Mouse (Mus musculus) lung, adult 2 months (tissue): ENCODE measurements around the gene Uspl1.

Experiments
- CTCF ChIP-seq: fragments of 200-500 bp; IDR thresholded peaks from 2 replicates; pipeline ENCODE4 v1.5.1; 2011; ENCODE audit warnings: mild to moderate bottlenecking, low read length, control low read depth; ENCODE audit not compliant: insufficient read depth
- POLR2A ChIP-seq: fragments of 200-500 bp; IDR thresholded peaks from 2 replicates; pipeline ENCODE4 v1.6.1; 2011; ENCODE audit warnings: low read depth, mild to moderate bottlenecking, control low read depth, low read length, borderline replicate concordance; ENCODE audit errors: extremely low read depth

GRCm38 (mm10) chr5:149229619-149230339 lies 45.6 kb downstream of the Uspl1 start:
- TF ChIP-seq CTCF (no peak), POLR2A (no peak)
